Mouse (Mus musculus) naive thymus-derived CD4-positive, alpha-beta T cell, adult 2 months (primary cell): ENCODE results near the gene Col4a1.

Experiments
- DNase-seq: peaks from one replicate; pipeline ENCODE4 v3.0.0-alpha.2; 2011; ENCODE audit warnings: low read depth

Col4a1 gene

DNA sequence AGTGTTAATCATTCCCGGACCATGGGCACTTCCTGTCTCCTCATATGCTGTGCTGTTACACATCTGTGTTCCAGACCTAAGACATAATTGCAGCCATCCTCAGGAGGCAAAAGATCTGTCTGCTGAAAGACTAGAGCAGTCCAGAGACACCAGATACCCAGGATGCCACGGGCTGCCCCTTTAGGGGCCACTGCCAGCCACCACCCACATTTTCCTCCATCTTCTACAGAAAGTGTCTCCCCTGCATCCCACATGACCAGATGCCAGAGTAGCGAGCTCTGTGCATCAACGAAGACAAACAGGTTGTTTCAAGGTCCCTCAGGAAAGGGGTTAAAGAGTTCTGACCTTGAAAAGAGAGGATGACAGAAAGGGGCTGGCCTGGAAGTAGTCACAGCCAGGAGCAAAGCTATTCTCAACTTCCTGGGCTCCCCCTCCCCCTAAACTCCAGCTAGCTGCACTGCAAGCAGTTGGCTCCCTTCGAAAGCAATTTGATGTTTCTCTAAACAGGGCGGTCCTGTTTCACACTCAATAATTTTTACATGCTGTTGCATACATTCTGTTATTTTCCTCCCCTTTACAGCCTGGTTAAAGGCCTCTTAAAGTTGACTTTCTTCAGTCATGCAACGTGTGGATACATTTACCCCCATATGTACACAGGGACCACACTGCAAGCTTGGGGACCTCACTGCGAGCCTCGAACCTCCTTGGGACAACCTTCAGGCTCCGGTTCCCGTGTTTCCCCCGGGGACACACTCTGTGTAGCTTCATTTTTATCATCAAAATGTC lies 13.9 kb downstream of the Col4a1 start:
- no peak for DNase-seq

DNA sequence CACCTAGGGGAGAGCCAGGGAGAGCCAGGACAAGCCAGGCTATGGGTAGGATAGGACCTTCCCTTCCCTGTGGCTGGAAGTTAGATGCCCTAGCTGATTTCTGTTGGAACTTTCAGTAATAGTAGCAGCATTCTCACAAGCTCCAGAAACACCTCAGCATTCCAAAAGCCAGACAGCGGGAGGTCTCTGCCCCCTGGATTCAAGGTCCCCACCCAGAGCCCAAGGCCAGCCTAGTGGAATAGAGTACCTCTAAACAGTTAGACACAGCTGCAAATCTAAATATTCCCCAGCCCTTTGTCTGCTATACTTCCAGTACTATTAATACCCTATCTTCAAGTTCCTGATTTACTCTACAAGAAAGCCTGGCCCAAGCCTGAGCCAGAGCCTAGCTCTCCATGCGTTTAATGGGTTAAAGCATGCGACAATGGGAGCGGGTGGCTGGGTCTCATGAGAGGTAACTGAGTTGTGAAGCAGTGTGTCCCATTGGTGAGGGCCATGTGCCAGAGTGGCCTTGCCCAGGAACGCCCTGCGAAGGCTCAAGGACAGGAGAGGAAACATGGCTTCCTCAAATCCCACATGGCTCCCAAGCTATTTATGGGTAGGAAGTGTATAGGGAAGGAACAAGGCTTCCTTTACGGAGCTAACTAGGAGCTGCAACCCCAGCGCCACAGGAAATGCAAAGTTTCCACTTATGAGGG lies 15.3 kb downstream of the Col4a1 start:
- no peak for DNase-seq

DNA sequence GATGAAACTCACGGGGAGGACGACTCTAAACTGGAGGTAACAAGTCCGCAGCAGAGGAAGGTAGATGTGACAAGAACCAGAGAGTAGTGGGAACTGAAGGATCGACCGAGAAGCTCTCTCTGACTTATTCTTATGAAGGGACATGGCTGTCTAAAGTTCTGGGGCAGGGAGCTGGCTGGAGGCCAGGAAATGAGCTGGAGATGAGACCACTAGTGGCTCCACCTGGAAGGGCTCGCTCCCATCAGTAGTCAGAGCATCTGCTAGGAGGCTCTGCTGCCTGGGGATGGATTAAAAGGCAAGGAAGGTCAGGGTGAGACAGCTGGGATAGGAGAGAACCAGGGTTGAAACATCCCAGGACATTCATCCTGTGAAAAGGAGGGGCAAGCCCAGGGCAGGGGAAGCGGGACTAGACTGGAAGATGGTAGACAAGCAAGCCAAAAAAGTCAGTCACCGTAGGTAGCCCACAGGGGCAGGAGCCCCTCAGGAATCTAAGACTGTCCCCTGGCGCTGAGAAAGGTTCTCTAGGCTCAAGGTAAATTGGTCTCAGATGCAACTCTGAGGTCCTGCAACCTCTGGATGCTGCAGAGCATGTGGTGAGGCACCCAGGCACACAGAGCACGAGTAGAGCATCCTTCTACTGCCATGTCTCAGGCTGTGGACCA lies 16.2 kb downstream of the Col4a1 start:
- DNase-seq: no peak

DNA sequence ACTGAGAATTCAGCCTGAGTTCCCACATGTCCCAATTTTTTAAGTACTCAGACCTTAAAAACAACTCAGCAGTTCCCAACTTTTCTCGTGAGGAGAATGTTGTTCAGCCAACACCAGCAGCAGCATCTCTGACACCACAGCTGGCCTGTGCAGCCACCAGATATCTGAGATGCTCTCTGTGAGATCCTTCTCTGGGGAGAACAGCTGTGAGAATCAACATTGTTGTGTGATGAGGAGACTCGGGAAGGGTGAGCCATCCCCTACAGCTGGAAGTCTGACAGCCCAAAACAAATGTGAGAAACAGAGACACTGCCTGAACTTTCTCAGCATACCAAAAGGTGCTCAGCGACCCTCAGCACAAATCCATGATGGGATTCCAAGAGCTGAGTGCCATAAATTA lies 20.0 kb downstream of the Col4a1 start:
- DNase-seq: no peak

DNA sequence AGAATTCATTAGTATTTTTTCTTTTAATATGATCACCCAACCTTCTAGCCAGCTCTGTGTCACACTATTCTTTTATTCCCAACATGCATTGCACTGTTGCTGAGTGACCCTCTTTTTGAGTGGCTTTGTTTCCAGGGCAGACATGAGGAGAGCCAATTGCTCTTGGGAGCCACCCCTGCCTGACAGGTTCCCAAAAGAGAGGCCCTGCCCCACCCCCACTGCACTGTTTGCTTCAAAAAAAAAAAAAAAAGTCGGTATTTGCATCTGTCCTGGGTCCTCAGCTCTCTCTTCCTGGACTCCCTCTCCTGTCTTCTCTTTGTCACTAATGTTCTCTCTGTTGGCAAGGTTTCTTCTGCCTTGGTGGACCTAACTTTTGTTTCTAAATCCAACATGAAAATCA lies 22.1 kb downstream of the Col4a1 start:
- DNase-seq: no peak

DNA sequence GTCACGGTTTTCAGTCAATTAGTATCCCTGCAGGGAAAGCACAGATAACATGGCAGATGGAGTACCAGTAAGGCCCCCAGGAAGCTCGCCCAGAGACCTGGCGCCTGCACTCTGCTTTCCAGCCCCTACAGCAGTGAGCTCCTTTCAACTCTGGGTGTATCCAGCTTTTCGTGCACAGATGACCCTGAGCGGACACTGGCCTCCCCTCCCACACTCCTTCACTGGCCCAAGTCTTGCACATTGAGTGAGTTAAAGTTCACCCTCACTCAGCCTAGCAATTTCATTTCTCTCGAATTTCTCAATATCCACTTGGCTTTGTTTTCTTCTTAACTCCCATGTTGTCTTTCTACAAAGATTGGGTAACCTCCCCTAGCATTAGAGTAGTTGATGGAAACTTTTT lies 24.3 kb downstream of the Col4a1 start:
- DNase-seq: no peak

DNA sequence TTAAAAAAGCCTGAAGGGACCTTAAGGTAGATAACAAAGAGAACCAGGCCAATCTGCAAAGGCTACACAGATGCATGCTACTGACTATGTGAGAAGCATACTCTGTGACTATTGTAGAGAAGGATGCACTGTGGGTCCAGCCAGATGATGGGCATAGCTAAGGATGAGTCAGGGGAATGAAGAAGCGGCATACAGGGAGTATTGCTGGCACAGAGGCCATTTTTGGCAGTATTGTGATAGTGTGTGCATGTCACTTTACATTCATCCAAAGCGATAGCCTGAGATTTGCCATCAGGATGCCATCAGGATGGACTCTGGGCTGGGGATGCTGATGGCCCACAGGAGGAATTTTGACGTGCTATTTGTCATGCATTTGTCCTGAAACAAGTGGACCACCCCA lies 25.5 kb downstream of the Col4a1 start:
- no peak for DNase-seq

DNA sequence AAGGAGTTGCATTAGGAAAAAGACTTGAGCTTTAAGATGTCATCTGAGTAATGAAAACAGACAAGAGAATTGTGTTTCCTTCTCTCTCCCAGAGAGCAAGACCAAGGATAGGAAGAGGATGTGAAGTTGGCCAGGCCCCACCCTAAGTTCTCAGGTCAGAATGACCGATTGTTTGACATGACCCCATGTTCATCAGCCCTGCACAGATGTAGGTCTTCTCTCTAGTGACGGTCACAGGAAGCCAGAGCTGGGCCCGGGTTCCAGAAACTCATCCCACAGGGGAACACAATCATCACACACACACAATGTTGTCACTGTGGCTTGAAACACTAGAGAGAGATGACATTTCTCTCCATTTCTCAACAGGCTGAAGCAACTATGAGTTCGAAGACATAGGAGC lies 27.2 kb downstream of the Col4a1 start:
- no peak for DNase-seq

DNA sequence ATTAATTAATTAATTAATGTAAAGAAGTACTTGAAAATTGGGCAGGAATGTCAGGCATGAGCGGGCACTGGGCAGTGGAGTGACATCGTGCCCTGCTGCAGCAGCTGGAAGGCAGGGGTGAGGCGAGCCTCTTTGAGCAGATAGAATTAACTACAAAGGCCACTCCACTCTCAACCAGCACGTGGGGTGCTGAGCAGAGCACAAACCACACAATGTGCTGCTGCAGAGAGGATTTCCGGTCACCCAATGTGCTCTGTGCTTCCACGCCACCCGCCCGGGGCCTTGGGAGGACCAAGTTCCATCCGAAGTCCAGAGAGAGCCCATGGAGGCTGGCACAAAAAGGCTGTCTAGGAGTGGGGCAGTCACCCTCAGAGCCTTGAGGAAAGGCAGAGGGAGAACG lies 29.4 kb downstream of the Col4a1 start:
- DNase-seq: no peak

DNA sequence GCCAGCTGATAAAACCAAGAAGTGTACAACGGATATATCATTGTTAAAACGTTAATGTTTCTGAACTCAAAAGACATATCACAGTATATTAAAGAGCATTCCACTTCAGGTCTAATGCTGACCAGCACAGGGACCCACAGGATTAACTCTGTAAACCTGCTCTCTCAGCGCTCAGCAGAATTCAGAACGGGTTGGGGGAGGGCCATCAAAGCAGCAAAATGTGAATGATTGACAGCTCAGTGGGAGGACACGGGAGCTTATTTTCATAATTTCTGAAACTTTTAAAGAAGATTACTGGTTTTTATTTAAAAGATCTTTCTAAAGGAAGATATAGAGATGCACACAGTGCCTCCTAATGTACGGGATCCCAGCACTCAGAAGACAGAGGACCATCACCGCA lies 29.9 kb downstream of the Col4a1 start:
- no peak for DNase-seq

DNA sequence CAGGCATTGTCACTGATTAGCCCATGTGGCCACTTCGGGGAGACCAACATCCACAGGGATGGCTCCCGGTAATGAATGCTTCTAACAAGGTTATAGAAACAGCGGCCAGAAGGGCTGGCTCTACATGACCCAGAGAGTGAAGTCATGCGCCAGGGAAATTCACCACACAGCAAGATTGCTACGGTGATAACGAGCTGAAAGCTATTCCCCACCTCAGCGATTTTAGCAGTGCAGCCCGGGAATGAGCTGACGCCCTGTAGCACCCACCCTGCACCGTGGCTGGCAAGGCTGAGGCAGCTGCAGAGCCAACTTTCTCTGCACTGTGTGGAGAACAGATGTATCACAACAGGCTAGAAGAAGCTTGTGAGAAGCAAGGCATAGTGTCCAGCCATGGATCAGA lies 30.5 kb downstream of the Col4a1 start:
- no peak for DNase-seq

DNA sequence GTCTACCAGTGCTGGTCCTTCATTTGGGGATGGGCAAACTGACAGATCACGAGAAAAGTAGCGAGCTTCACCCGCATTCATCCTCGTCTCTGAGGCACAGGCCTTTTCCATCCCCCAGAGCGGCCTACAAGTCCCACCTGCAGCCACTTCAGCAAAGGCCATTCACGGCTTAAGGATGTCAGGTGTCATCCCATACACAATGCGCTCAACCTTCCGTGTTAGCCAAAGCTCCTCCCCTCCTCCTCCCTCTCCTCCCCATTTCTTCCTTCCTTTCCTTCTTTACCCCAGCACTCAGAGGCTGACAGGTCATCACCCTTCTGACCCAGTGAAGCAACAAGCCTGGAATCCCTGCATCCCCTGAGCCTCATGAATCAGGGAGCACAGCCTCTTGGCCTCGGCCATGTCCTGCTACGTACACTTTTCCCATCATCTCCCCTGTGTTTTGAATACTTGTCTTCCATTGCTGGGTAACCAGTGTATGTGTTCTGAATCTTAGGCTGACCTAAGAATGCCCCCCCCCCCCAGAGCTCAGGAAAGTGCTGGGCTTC lies 31.8 kb downstream of the Col4a1 start:
- no peak for DNase-seq

DNA sequence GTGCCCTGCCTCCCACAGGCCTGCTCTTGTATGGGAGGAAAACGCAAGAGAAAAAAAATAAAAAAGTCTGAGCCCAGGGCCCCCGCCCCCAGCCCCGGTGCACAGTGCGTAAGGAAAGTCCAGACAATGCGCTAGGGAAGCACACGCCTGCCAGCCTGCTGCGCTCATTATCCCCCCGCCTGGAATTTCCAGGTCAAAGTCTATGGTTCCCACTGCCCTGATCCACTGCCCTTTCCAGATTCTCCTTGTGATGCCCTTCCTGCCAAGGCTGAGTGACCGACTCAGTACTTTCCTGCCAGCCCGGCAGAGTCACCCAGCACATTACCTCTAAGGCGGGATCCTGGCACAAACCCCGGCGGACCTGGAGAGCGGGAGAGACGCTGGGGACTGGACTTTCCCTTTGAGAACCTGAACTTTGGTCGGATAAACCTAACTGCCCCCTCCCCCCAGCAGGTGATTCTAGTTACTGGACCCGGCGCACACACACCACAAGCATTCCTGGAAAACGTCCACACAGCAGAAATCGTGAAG lies 33.3 kb downstream of the Col4a1 start:
- no peak for DNase-seq

DNA sequence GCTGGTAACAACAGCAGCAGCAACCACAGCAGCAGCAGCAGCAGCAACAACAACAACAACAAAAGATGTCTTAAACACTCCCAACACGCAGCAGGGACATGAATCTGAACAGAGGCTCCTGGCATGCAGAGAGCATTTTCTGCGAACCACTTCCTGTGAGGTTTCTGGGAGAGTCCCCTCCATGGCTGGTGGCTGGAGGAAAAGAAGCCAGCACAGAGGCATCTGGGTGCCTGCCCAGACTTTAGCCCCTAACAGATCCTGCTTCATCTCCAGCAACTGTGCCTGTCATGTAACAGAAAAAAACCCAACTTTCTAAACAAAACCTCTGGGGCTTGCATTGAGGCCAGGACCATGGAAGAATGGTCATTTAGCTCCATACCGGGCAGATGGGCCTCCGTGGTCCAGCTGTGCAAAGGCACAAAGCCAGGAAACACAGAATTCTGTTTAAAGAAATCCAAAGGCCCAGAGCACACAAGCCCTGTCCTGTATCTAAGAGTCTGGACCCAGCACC lies 34.5 kb downstream of the Col4a1 start:
- DNase-seq: no peak

DNA sequence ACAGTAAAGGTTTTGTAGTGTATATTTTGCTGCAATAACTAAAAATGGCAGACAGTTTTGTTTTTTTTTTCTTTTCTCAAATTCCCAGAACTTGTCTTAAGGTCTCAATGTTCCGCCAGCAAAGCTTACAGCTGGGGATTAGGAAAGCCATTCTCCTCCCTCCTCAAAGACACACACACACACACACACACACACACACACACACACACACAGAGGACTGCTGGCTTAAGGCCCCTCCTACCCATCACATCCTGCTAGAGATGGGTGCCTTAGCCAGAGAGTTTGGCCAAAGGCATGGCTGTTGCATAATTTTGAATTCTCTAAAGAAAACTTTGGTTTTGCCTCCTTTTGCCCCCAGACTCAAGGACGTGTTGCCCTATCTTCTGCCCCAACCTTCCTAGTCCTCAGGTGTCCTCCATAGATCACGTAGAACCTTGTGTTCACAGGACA lies 35.0 kb downstream of the Col4a1 start:
- DNase-seq: no peak

DNA sequence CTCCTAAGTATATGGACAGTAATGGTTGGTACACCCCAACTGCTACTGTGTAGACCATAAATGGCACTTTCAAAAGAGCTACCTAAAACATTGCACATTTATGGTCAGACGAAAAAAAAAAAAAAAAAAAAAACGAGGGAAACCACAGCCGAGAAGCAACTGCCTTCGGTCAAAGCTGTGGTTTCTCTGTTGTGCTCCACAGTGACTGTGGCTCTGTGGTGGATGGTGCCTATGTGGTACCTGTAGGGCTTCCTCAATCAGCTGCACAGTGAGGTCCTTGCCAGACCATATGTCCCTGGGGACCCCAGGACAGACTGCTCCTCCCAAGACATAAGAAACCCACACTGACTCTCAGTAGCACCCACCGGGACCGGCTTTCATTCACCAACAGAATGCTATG lies 36.3 kb downstream of the Col4a1 start:
- DNase-seq: no peak

DNA sequence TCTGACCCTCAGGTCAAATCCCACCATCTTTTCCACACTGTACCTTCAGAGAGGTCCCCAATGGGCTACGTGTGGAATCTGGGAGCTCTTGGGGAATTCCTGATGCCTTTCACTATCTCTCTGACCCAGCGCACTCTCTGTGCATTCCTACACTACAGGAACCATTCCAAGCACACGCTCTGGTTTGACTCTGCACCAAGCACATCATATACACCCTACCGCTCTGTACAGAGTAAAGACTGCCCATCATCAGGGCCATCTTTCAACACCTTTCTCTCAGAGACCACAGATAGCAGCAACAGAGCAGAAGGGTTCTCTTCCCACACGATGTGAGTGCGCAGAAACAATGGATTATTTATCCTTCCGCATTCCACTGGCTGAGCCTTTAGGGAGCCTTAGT lies 38.2 kb downstream of the Col4a1 start:
- DNase-seq: no peak

DNA sequence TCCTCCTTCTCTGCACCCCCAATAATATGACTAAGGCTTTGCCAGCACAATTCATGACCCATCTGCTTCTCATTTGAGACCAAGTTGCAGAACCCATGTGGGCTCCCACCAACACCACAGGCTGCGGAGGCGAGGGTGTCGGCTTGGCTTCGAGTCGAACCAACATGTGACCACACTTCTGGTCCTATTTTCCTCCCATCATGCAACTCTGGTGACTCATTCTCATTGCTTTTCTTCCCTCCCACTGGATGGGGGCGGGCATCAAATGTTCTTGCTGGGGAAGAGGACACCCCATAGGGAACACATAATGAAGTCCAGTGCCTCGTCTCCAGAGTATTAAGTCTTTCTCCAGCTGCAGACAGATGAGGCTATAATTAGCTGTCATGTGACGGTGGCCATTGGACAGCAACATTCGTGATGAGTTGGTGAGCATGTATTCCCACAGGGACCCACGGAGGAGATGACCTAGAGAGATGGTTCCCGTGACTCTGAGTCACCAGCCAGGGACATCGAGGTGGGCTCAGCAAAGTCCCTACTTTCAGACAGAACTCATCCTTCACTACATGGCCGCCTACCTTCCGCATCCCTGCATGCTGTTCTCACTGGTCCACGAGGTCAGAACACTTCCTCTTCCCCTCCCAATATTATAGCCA lies 39.0 kb downstream of the Col4a1 start:
- no peak for DNase-seq

DNA sequence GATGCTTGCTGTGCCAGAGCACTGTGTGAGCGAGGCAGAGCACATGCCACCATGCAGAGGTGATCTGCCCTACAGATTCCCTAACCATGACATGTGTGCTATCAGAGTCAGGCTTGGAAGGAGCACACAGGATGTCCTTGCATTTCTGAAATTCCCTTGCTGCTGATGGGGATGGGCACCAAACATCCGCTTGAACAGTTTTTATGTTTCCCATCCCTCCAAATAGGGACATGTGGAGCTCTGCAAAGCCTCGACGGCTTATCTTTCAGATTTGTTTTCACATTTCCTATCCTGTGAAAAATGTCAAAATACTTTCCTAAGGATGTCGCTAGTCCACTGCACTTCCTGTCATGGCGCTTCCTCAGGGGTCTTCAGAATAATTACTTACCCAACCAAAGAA lies 40.4 kb downstream of the Col4a1 start:
- DNase-seq: no peak

DNA sequence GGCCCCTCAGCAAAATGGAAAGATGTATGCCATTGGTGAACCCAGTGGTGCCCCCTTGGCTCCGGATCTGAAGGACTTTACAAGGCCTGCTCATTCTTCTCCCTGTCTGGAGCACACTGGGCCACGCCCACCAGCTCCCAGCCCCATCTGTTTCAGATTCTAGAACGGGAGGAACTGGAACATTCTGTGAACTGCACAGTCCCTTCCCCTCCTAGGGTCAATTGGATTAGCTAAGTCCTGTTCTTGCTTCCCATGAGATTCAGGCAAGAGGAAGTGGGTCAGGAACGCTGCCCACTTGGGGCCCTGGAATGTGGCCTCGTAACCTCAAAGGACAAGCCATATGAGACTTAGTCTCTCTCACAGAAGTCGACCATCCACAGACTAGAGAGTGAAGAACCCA lies 41.8 kb downstream of the Col4a1 start:
- DNase-seq: no peak

DNA sequence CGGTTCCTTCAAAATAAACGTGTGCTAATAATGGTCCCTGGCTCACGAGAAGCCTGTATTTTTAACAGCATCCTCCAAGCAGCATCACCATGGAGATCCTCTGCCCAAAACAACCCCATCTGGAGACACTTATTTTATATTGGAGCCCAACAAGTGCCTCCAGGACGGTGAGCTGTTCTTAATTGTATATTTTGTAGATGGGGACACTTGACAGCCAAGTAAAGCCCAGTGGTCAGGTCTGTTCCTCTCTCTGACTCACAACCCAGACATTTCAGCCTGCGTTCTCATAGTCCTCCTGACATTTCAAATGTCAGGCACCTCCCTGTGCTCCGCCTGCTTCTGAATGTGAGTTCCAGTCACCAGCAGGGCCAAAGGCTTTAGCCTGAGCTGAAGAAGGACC lies 43.9 kb downstream of the Col4a1 start:
- DNase-seq: no peak

DNA sequence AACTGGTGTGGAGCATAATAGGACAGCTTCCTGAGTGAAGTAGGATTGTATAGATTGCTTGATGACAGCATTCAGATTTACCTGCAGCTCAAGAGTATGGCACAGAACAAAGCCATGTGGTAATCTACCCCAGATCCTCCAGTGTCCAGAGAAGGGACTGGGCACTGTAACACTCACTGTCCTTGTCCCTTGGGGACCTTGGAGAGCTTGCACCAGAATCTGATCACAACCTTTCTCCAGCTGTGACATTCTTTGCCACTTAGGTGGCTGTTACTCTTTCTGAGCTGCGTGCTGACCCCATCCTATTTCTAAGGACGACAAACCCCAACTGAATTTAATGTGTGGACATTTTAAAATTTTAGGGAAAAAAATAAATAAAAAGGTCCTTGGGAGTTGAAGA lies 46.2 kb downstream of the Col4a1 start:
- no peak for DNase-seq
